Mouse (Mus musculus): ENCODE measurements around the gene Bloc1s1.

Gene Bloc1s1

GRCm38 (mm10) chr10:128958340-128958739 is 34.5 kb upstream of the Bloc1s1 start:
- Histone ChIP-seq H3K4me1 (replicated peaks; ENCODE audit: low read depth, low read length) (no peaks in the 10 kb centered on the region), H3K27me3 (ENCODE audit: insufficient read depth, low read length) (peaks cover 30% of the 10 kb centered on the region), H3K9me3 (ENCODE audit: low read length) (no peaks in the 10 kb centered on the region), H3K36me3 (ENCODE audit: insufficient read depth, low read length) (no peaks in the 10 kb centered on the region), H3K4me3 (replicated peaks; ENCODE audit: low read length) (no peak overlapping the region)
- no peak for TF ChIP-seq CTCF (conservative IDR thresholded peaks at IDR 0.05; ENCODE audit: low read length)
- no peak for TF ChIP-seq POU5F1 (IDR thresholded peaks at IDR 0.05; ENCODE audit: borderline replicate concordance, low read length)
- no peak for TF ChIP-seq NANOG (IDR thresholded peaks at IDR 0.05; ENCODE audit: borderline replicate concordance, low read length)

- H3K27me3 ChIP-seq (ENCODE audit: insufficient read depth, low read length), result peaks cover 16% of the 10 kb centered on the region; the same call in 1 of the 2 replicates
- H3K4me3 ChIP-seq (replicated peaks; ENCODE audit: low read length), result no peak overlapping the region
- peaks cover 4% of the 10 kb centered on the region; the same call in 1 of the 2 replicates for H3K9me3 ChIP-seq (ENCODE audit: low read length)
- TF ChIP-seq CTCF (conservative IDR thresholded peaks at IDR 0.05; ENCODE audit: low read length) (no peak), POU5F1 (IDR thresholded peaks at IDR 0.05; ENCODE audit: borderline replicate concordance, low read length) (no peak), NANOG (IDR thresholded peaks at IDR 0.05; ENCODE audit: borderline replicate concordance, low read length) (no peak)
- H3K36me3 ChIP-seq (ENCODE audit: insufficient read depth, low read length), result no peaks in the 10 kb centered on the region
- peaks cover 15% of the 10 kb centered on the region for H3K4me1 ChIP-seq (replicated peaks; ENCODE audit: low read depth, low read length)
Measured at GRCm38 (mm10) chr10:128950208-128950887, 26.5 kb upstream of the Bloc1s1 start.

- Histone ChIP-seq H3K4me3 (replicated peaks; ENCODE audit: low read length) (no peak overlapping the region), H3K36me3 (ENCODE audit: insufficient read depth, low read length) (no peaks in the 10 kb centered on the region), H3K9me3 (ENCODE audit: low read length) (peaks cover 4% of the 10 kb centered on the region; the same call in 1 of the 2 replicates), H3K27me3 (ENCODE audit: insufficient read depth, low read length) (peaks cover 16% of the 10 kb centered on the region), H3K4me1 (replicated peaks; ENCODE audit: low read depth, low read length) (peaks cover 15% of the 10 kb centered on the region)
- no peak for TF ChIP-seq POU5F1 (IDR thresholded peaks at IDR 0.05; ENCODE audit: borderline replicate concordance, low read length)
- TF ChIP-seq NANOG (IDR thresholded peaks at IDR 0.05; ENCODE audit: borderline replicate concordance, low read length), result no peak
- no peak for TF ChIP-seq CTCF (conservative IDR thresholded peaks at IDR 0.05; ENCODE audit: low read length)
Measured at GRCm38 (mm10) chr10:128947496-128947895, 23.7 kb upstream of the Bloc1s1 start.

GRCm38 (mm10) chr10:128945675-128946074 is 21.8 kb upstream of the Bloc1s1 start:
- Histone ChIP-seq H3K4me3 (replicated peaks; ENCODE audit: low read length) (no peak overlapping the region), H3K9me3 (ENCODE audit: low read length) (peaks cover 4% of the 10 kb centered on the region; the same call in 1 of the 2 replicates), H3K36me3 (ENCODE audit: insufficient read depth, low read length) (no peaks in the 10 kb centered on the region), H3K4me1 (replicated peaks; ENCODE audit: low read depth, low read length) (peaks cover 17% of the 10 kb centered on the region), H3K27me3 (ENCODE audit: insufficient read depth, low read length) (peaks cover 24% of the 10 kb centered on the region)
- TF ChIP-seq CTCF (conservative IDR thresholded peaks at IDR 0.05; ENCODE audit: low read length) (peak; percentile 55), POU5F1 (IDR thresholded peaks at IDR 0.05; ENCODE audit: borderline replicate concordance, low read length) (no peak), NANOG (IDR thresholded peaks at IDR 0.05; ENCODE audit: borderline replicate concordance, low read length) (no peak)

GRCm38 (mm10) chr10:128940475-128941061 is 16.7 kb upstream of the Bloc1s1 start:
- no peak overlapping the region for H3K4me3 ChIP-seq (replicated peaks; ENCODE audit: low read length)
- 0 out of 2 replicates have a peak, but pooled peaks cover 2% of the 10 kb centered on the region for H3K4me1 ChIP-seq (replicated peaks; ENCODE audit: low read depth, low read length)
- no peaks in the 10 kb centered on the region for H3K36me3 ChIP-seq (ENCODE audit: insufficient read depth, low read length)
- peaks cover 47% of the 10 kb centered on the region for H3K27me3 ChIP-seq (ENCODE audit: insufficient read depth, low read length)
- no peak for TF ChIP-seq NANOG (IDR thresholded peaks at IDR 0.05; ENCODE audit: borderline replicate concordance, low read length)
- TF ChIP-seq POU5F1 (IDR thresholded peaks at IDR 0.05; ENCODE audit: borderline replicate concordance, low read length), result no peak
- TF ChIP-seq CTCF (conservative IDR thresholded peaks at IDR 0.05; ENCODE audit: low read length), result no peak
- H3K9me3 ChIP-seq (ENCODE audit: low read length), result no peaks in the 10 kb centered on the region

GRCm38 (mm10) chr10:128938974-128939373 is 15.1 kb upstream of the Bloc1s1 start:
- H3K4me1 ChIP-seq (replicated peaks; ENCODE audit: low read depth, low read length), result peaks cover 12% of the 10 kb centered on the region
- H3K36me3 ChIP-seq (ENCODE audit: insufficient read depth, low read length), result no peaks in the 10 kb centered on the region
- no peaks in the 10 kb centered on the region for H3K9me3 ChIP-seq (ENCODE audit: low read length)
- no peak for TF ChIP-seq CTCF (conservative IDR thresholded peaks at IDR 0.05; ENCODE audit: low read length)
- no peak for TF ChIP-seq NANOG (IDR thresholded peaks at IDR 0.05; ENCODE audit: borderline replicate concordance, low read length)
- no peak for TF ChIP-seq POU5F1 (IDR thresholded peaks at IDR 0.05; ENCODE audit: borderline replicate concordance, low read length)
- H3K27me3 ChIP-seq (ENCODE audit: insufficient read depth, low read length), result peaks cover 63% of the 10 kb centered on the region
- H3K4me3 ChIP-seq (replicated peaks; ENCODE audit: low read length), result no peak overlapping the region

GRCm38 (mm10) chr10:128938457-128938856 is 14.6 kb upstream of the Bloc1s1 start:
- TF ChIP-seq CTCF (conservative IDR thresholded peaks at IDR 0.05; ENCODE audit: low read length), result no peak
- TF ChIP-seq POU5F1 (IDR thresholded peaks at IDR 0.05; ENCODE audit: borderline replicate concordance, low read length), result no peak
- no peak for TF ChIP-seq NANOG (IDR thresholded peaks at IDR 0.05; ENCODE audit: borderline replicate concordance, low read length)
- Histone ChIP-seq H3K4me1 (replicated peaks; ENCODE audit: low read depth, low read length) (peaks cover 15% of the 10 kb centered on the region), H3K36me3 (ENCODE audit: insufficient read depth, low read length) (no peaks in the 10 kb centered on the region), H3K27me3 (ENCODE audit: insufficient read depth, low read length) (peaks cover 67% of the 10 kb centered on the region), H3K9me3 (ENCODE audit: low read length) (no peaks in the 10 kb centered on the region), H3K4me3 (replicated peaks; ENCODE audit: low read length) (no peak overlapping the region)

GRCm38 (mm10) chr10:128937756-128938390 is 14.0 kb upstream of the Bloc1s1 start:
- Histone ChIP-seq H3K9me3 (ENCODE audit: low read length) (no peaks in the 10 kb centered on the region), H3K4me1 (replicated peaks; ENCODE audit: low read depth, low read length) (peaks cover 20% of the 10 kb centered on the region), H3K27me3 (ENCODE audit: insufficient read depth, low read length) (peaks cover 69% of the 10 kb centered on the region), H3K4me3 (replicated peaks; ENCODE audit: low read length) (no peak overlapping the region), H3K36me3 (ENCODE audit: insufficient read depth, low read length) (no peaks in the 10 kb centered on the region)
- no peak for TF ChIP-seq NANOG (IDR thresholded peaks at IDR 0.05; ENCODE audit: borderline replicate concordance, low read length)
- TF ChIP-seq CTCF (conservative IDR thresholded peaks at IDR 0.05; ENCODE audit: low read length), result no peak
- no peak for TF ChIP-seq POU5F1 (IDR thresholded peaks at IDR 0.05; ENCODE audit: borderline replicate concordance, low read length)
